ENCODE assay signal across 28 mouse cellular contexts in the genomic region with DNA sequence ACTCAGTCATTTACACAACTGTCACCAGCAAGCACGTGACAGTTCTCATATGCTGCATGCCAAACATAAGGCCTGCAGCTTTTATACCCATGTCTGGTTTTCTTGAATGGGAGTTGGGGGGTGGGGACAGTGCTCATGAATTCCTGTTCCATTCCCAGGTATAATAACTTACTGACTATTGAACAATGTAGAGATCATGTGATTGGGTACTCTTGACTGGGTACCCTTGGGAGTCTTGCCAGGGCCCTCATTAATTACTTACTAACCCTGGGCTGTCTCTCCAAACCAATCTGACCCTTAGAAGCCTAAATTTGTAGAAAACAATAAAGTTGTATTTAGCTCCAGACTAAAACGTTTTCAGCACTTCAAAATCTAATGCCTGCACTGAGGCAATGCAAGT.
DNase-seq lines count a peak whose midpoint lies in the region; ATAC-seq and TF ChIP-seq lines count a peak whose summit lies in the region.
"Had no signal": no experiment of that assay in that cellular context is flagged by ENCODE, and none has a peak within 500 bp of the region (broad histone marks: within the 10 kb centered on the region; RNA-seq: fewer than 3 reads in every experiment).

No protein-coding gene starts in this region.

- no peak overlapping the region for H3K27ac ChIP-seq in kidney, adult 2 months (ENCODE audit: insufficient read depth, low read depth, low read length)
- no peak overlapping the region for H3K27ac ChIP-seq in kidney, embryonic 15.5 days
- no peak overlapping the region for H3K27ac ChIP-seq in limb, embryonic 10.5 days
- H3K27ac ChIP-seq in forebrain, postnatal 0 days (ENCODE audit: low read depth, low read length) = no peak overlapping the region
- H3K27ac ChIP-seq: forebrain, embryonic 13.5 days; heart, adult 2 months; hindbrain, embryonic 14.5 days; kidney, postnatal 0 days; limb, embryonic 15.5 days; liver, embryonic 13.5 days; midbrain, embryonic 13.5 days; neural tube, embryonic 13.5 days; stomach, embryonic 15.5 days had no signal

- no peaks in the 10 kb centered on the region for H3K36me3 ChIP-seq in kidney, adult 2 months (ENCODE audit: control insufficient read depth, insufficient read depth, low read length)
- no peaks in the 10 kb centered on the region for H3K36me3 ChIP-seq in kidney, embryonic 15.5 days
- H3K36me3 ChIP-seq in limb, embryonic 10.5 days = no peaks in the 10 kb centered on the region
- peaks cover 10% of the 10 kb centered on the region; the same call in 1 of the 2 replicates for H3K36me3 ChIP-seq in forebrain, postnatal 0 days (ENCODE audit: insufficient read depth)
- H3K36me3 ChIP-seq: heart, embryonic 12.5 days; limb, embryonic 15.5 days; liver, embryonic 13.5 days; midbrain, embryonic 13.5 days; stomach, embryonic 15.5 days had no signal

- no peak for TF ChIP-seq POLR2A in kidney, adult 2 months (IDR thresholded peaks at IDR 0.05; ENCODE audit: low read depth, low read length)

- peak; percentile 79 for DNase-seq in kidney, adult 2 months
- DNase-seq in adrenal gland, postnatal 10 days = peak; percentile 33
- peak; percentile 10 for DNase-seq in adrenal gland, postnatal 25 days
- DNase-seq in limb, embryonic 10.5 days (ENCODE audit: low spot score) = peak; percentile 1
- DNase-seq in forebrain, postnatal 0 days = no peak
- DNase-seq: B cell, adult 2 months; cerebellum, adult 11 months; cerebellum, adult 9-10 months; cerebellum, postnatal 36 days; gastrocnemius, postnatal 25 days; heart, adult 2 months; left cerebral cortex, postnatal 4 days; liver, embryonic 13.5 days; lung, adult 18-20 months; lung, postnatal 4 days had no signal

- no peak overlapping the region for H3K9ac ChIP-seq in kidney, embryonic 15.5 days
- H3K9ac ChIP-seq in forebrain, postnatal 0 days = no peak overlapping the region
- H3K9ac ChIP-seq: forebrain, embryonic 13.5 days; heart, embryonic 12.5 days; hindbrain, embryonic 14.5 days; limb, embryonic 15.5 days; liver, embryonic 13.5 days; midbrain, embryonic 13.5 days; neural tube, embryonic 13.5 days; stomach, embryonic 15.5 days had no signal

- H3K9me3 ChIP-seq in kidney, embryonic 15.5 days (replicated peaks) = no peaks in the 10 kb centered on the region
- no peaks in the 10 kb centered on the region for H3K9me3 ChIP-seq in limb, embryonic 10.5 days (replicated peaks)
- no peaks in the 10 kb centered on the region for H3K9me3 ChIP-seq in forebrain, postnatal 0 days (ENCODE audit: low read length)
- H3K9me3 ChIP-seq: forebrain, embryonic 13.5 days; heart, embryonic 12.5 days; limb, embryonic 15.5 days; liver, embryonic 13.5 days; megakaryocyte, embryonic 14.5 days; midbrain, embryonic 13.5 days; neural tube, embryonic 13.5 days; stomach, embryonic 15.5 days had no signal

- no peak overlapping the region for H3K4me2 ChIP-seq in kidney, embryonic 15.5 days
- no peak overlapping the region for H3K4me2 ChIP-seq in forebrain, postnatal 0 days (ENCODE audit: low read depth)
- H3K4me2 ChIP-seq: forebrain, embryonic 13.5 days; heart, embryonic 12.5 days; hindbrain, embryonic 14.5 days; limb, embryonic 15.5 days; liver, embryonic 13.5 days; midbrain, embryonic 13.5 days; neural tube, embryonic 13.5 days; stomach, embryonic 15.5 days had no signal

- peaks cover 4% of the 10 kb centered on the region; the same call in 1 of the 2 replicates for H3K4me1 ChIP-seq in kidney, adult 2 months (ENCODE audit: control insufficient read depth, insufficient read depth, low read length)
- no peaks in the 10 kb centered on the region for H3K4me1 ChIP-seq in kidney, embryonic 15.5 days
- H3K4me1 ChIP-seq in limb, embryonic 10.5 days = no peaks in the 10 kb centered on the region
- no peaks in the 10 kb centered on the region for H3K4me1 ChIP-seq in forebrain, postnatal 0 days (ENCODE audit: insufficient read depth)
- H3K4me1 ChIP-seq: forebrain, embryonic 13.5 days; stomach, embryonic 15.5 days had no signal

- H3K27me3 ChIP-seq in kidney, adult 2 months (replicated peaks; ENCODE audit: control insufficient read depth, insufficient read depth, low read length) = no peaks in the 10 kb centered on the region
- no peaks in the 10 kb centered on the region for H3K27me3 ChIP-seq in kidney, embryonic 15.5 days
- no peaks in the 10 kb centered on the region for H3K27me3 ChIP-seq in limb, embryonic 10.5 days (ENCODE audit: low read depth, poor library complexity, severe bottlenecking)
- H3K27me3 ChIP-seq in forebrain, postnatal 0 days (ENCODE audit: insufficient read depth, low read length) = no peaks in the 10 kb centered on the region
- H3K27me3 ChIP-seq: forebrain, embryonic 13.5 days; heart, embryonic 12.5 days; limb, embryonic 15.5 days; liver, embryonic 13.5 days; megakaryocyte, embryonic 14.5 days; midbrain, embryonic 13.5 days; neural tube, embryonic 13.5 days; stomach, embryonic 15.5 days had no signal

- ATAC-seq in kidney, embryonic 15.5 days (replicated peaks; ENCODE audit: low FRiP score) = no peak
- ATAC-seq in forebrain, postnatal 0 days = no peak
- ATAC-seq: activated CD4-positive, CD25-positive, alpha-beta regulatory T cell, adult 4 months; forebrain, embryonic 13.5 days; inflammation-experienced regulatory T-cells, adult 6 months; lung, postnatal 0 days had no signal

- 38% methylated on average over 2 of the region's 2 CpGs for WGBS in kidney, adult 2 months
- 56% methylated on average over 2 of the region's 2 CpGs for WGBS in kidney, embryonic 15.5 days
- WGBS in limb, embryonic 10.5 days = 69% methylated on average over 2 of the region's 2 CpGs
- 50% methylated on average over 2 of the region's 2 CpGs for WGBS in forebrain, postnatal 0 days

- H3K4me3 ChIP-seq in kidney, adult 2 months (ENCODE audit: insufficient read depth, low read depth, low read length) = no peak overlapping the region
- no peak overlapping the region for H3K4me3 ChIP-seq in kidney, embryonic 15.5 days (replicated peaks)
- no peak overlapping the region for H3K4me3 ChIP-seq in limb, embryonic 10.5 days
- H3K4me3 ChIP-seq in forebrain, postnatal 0 days (ENCODE audit: low read depth, low read length) = no peak overlapping the region
- H3K4me3 ChIP-seq: forebrain, embryonic 13.5 days; heart, adult 2 months; heart, embryonic 12.5 days; limb, embryonic 15.5 days; liver, embryonic 13.5 days; megakaryocyte, embryonic 14.5 days; midbrain, embryonic 13.5 days; neural tube, embryonic 13.5 days; stomach, embryonic 15.5 days had no signal

- no peak for TF ChIP-seq CTCF in kidney, adult 2 months (conservative IDR thresholded peaks at IDR 0.05; ENCODE audit: insufficient read depth, insufficient read length, low read depth, low read length)
- no peak for TF ChIP-seq CTCF in forebrain, postnatal 0 days (IDR thresholded peaks at IDR 0.05; ENCODE audit: low read depth)
